Mouse (Mus musculus) G1E (cell line): Measurements from ENCODE around the gene Slc38a7. TPM values are rescaled to one million over a fixed set of nuclear protein-coding genes. Genes with fewer than 3 reads are reported as not detected.

Source experiments
- polyA plus RNA-seq: library from polyadenylated mRNA; stranded (reverse); fragments of >175 nt; gene quantifications from 2 replicates; pipeline ENCODE4 v1.2.3, GENCODE M21; 2012
- total RNA-seq, 2 experiments: library from RNA; stranded (forward) in 1 of 2; stranded (reverse) in 1 of 2; fragments of 200-1000 nt in 1 of 2; fragments of >200 nt in 1 of 2; fragmentation: Nextera tagmentation in 1 of 2; gene quantifications; 2 replicates each; pipeline ENCODE4 v1.2.3; 2014 to 2017

Gene Slc38a7
- total and polyA plus RNA-seq, 3 experiments = 13.3 to 24.6 (median 16.1) TPM

Other genes starting within 250 kb of the Slc38a7 start
- gene Gins3, start 220.1 kb downstream of the Slc38a7 start, total RNA-seq (2014; fragmentation: Nextera tagmentation) = 30.8 and 32.5 TPM in 2 replicates
- 32.6 and 32.9 TPM in 2 replicates for gene Gins3, start 220.1 kb downstream of the Slc38a7 start, total RNA-seq (2017)
- gene Gins3, start 220.1 kb downstream of the Slc38a7 start, polyA plus RNA-seq = 9.2 and 9.5 TPM in 2 replicates
- not detected in 2 replicates for gene Ndrg4, start 176.6 kb downstream of the Slc38a7 start, total RNA-seq (2014; fragmentation: Nextera tagmentation)
- gene Ndrg4, start 176.6 kb downstream of the Slc38a7 start, total RNA-seq (2017) = 0.23 and 0.60 TPM in 2 replicates
- gene Ndrg4, start 176.6 kb downstream of the Slc38a7 start, polyA plus RNA-seq = not detected in 2 replicates
- 48.5 and 68.4 TPM in 2 replicates for gene Setd6, start 137.7 kb downstream of the Slc38a7 start, total RNA-seq (2014; fragmentation: Nextera tagmentation)
- 42.2 and 48.3 TPM in 2 replicates for gene Setd6, start 137.7 kb downstream of the Slc38a7 start, total RNA-seq (2017)
- 14.9 and 19.0 TPM in 2 replicates for gene Setd6, start 137.7 kb downstream of the Slc38a7 start, polyA plus RNA-seq
- gene Cnot1, start 46.1 kb downstream of the Slc38a7 start, total RNA-seq (2014; fragmentation: Nextera tagmentation) = 730 and 814 TPM in 2 replicates
- 190 and 194 TPM in 2 replicates for gene Cnot1, start 46.1 kb downstream of the Slc38a7 start, total RNA-seq (2017)
- 69.5 and 85.5 TPM in 2 replicates for gene Cnot1, start 46.1 kb downstream of the Slc38a7 start, polyA plus RNA-seq
- gene Sap18b, start 28.2 kb downstream of the Slc38a7 start, total RNA-seq (2014; fragmentation: Nextera tagmentation) = 113 and 139 TPM in 2 replicates
- 432 and 502 TPM in 2 replicates for gene Sap18b, start 28.2 kb downstream of the Slc38a7 start, total RNA-seq (2017)
- gene Sap18b, start 28.2 kb downstream of the Slc38a7 start, polyA plus RNA-seq = 87.1 and 88.3 TPM in 2 replicates
- gene Got2, start 35.0 kb upstream of the Slc38a7 start, total RNA-seq (2014; fragmentation: Nextera tagmentation) = 245 and 260 TPM in 2 replicates
- 120 and 125 TPM in 2 replicates for gene Got2, start 35.0 kb upstream of the Slc38a7 start, total RNA-seq (2017)
- gene Got2, start 35.0 kb upstream of the Slc38a7 start, polyA plus RNA-seq = 69.0 and 82.5 TPM in 2 replicates